Mouse (Mus musculus) megakaryocyte, embryonic 14.5 days (primary cell): ENCODE results near the gene Col25a1. TPM values are rescaled to one million over a fixed set of nuclear protein-coding genes. Genes with fewer than 3 reads are reported as not detected.

Source experiments
- H3K27me3 ChIP-seq: replicated peaks from 2 replicates; pipeline ENCODE3; 2012; ENCODE audit warnings: inconsistent platforms
- H3K36me3 ChIP-seq: replicated peaks from 2 replicates; pipeline ENCODE3; 2012; ENCODE audit warnings: low read length, inconsistent platforms, mixed read lengths
- H3K4me1 ChIP-seq: 2 replicates; pipeline ENCODE4 v1.6.1; 2012; ENCODE audit warnings: inconsistent platforms
- H3K4me3 ChIP-seq: replicated peaks from 2 replicates; pipeline ENCODE3; 2012; ENCODE audit warnings: moderate library complexity, mild to moderate bottlenecking, inconsistent platforms
- H3K9me3 ChIP-seq: 2 replicates; pipeline ENCODE4 v1.6.1; 2012; ENCODE audit warnings: inconsistent platforms
- FLI1 ChIP-seq: IDR thresholded peaks from 2 replicates; pipeline ENCODE4 v1.6.1; 2012; ENCODE audit warnings: low read length, inconsistent platforms, mixed read lengths
- GATA1 ChIP-seq: IDR thresholded peaks from 3 replicates; pipeline ENCODE4 v1.6.1; 2012; ENCODE audit warnings: mixed read lengths, low read length, inconsistent platforms, borderline replicate concordance
- polyA plus RNA-seq: library from polyadenylated mRNA; stranded (reverse); fragments of >175 nt; gene quantifications from 2 replicates; pipeline ENCODE4 v1.2.3, GENCODE M21; 2012; ENCODE audit warnings: low replicate concordance; ENCODE audit not compliant: insufficient read depth

Gene Col25a1
- polyA plus RNA-seq, 1 experiment, result 0.06 TPM

DNA sequence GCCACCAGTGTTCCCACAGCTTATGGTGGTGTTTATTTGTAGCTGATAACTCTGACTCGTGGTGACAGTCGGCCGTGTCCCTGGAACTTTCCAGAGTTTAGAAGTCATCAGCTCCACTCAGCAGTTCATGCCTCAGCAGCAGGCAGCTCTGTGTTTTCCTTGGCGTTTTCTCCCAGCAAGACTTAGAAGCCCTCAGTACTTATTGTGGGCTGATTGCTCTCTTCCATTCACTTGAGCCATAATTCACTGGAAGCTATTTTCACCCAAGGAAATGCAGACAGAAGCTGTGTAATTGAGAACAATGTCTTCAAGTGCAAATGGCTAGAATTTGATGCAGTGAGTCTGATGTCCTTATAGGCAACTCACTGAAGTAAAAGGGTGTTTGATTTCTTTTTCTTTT is 254.6 kb downstream of the Col25a1 start:
- no peaks in the 10 kb centered on the region for H3K36me3 ChIP-seq
- TF ChIP-seq FLI1 (no peak), GATA1 (no peak)

GRCm38 (mm10) chr3:130387156-130387555 is 255.9 kb downstream of the Col25a1 start:
- no peak overlapping the region for H3K4me3 ChIP-seq
- no peaks in the 10 kb centered on the region for H3K36me3 ChIP-seq
- H3K27me3 ChIP-seq, result no peaks in the 10 kb centered on the region
- TF ChIP-seq GATA1, result no peak
- TF ChIP-seq FLI1, result no peak
- peaks cover 7% of the 10 kb centered on the region for H3K9me3 ChIP-seq
- no peaks in the 10 kb centered on the region for H3K4me1 ChIP-seq

More for the DNA sequence above, 254.6 kb downstream of the Col25a1 start:
- no peaks in the 10 kb centered on the region for H3K4me1 ChIP-seq
- H3K27me3 ChIP-seq, result no peaks in the 10 kb centered on the region
- H3K4me3 ChIP-seq, result no peak overlapping the region
- peaks cover 7% of the 10 kb centered on the region for H3K9me3 ChIP-seq

DNA sequence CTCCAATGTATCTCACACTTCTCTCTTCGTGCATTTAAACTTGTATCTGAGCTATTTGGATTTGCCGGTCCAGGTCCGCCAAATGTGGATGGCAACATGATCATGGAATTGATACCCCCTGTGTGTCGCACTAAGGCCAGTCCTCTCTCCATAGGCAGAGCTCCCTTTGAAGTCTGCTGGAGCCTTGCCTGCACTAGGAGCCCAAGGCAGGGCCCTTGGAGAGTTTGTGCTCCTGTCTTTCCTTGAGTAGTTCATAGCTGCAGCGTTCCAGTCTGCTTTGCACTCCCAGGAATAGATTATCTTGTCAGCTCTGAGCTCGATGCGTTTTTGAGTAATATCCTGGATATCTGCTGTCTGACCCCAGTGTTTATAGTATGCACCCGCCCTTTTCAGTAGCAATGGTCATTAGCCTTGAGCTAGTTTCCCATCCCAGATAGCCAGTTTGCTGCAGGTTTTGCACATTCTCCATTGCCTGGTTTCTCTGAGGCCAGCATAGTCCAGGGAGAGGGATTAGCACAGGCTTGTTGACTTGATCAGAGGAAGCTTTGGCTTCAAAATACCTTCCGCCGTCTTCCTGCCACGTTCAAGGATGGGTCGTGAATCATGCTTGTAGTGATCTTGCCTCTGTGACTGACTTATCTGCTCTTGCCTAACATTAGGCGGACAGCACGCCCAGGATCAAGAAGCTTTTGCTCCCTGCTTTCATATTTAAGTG is 258.1 kb downstream of the Col25a1 start:
- TF ChIP-seq FLI1 (no peak), GATA1 (no peak)
- H3K9me3 ChIP-seq, result peaks cover 15% of the 10 kb centered on the region
- no peaks in the 10 kb centered on the region for H3K27me3 ChIP-seq
- H3K4me3 ChIP-seq, result no peak overlapping the region
- H3K36me3 ChIP-seq, result no peaks in the 10 kb centered on the region
- no peaks in the 10 kb centered on the region for H3K4me1 ChIP-seq

DNA sequence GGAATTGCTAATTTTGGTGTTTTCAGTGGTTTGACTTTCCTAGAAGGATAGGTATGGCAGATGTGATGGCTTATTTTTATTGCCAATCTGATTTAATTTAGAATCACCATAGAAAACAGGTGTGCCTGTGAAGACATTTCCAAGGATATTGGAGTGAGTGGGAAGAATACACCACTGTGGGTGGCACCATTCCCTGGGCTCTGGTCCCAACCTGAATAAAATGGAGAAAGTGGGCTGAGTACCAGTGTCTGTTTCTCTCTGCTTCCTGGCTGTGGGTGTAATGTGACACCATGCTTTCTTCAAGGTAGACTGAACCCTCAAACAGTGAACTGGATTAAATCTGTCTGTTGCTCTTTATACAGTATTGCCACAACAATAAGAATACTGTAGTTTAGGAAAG is 265.3 kb downstream of the Col25a1 start:
- Histone ChIP-seq H3K9me3 (peaks cover 13% of the 10 kb centered on the region; the same call in 1 of the 2 replicates), H3K4me1 (peaks cover 4% of the 10 kb centered on the region), H3K36me3 (no peaks in the 10 kb centered on the region), H3K4me3 (no peak overlapping the region), H3K27me3 (no peaks in the 10 kb centered on the region)
- TF ChIP-seq GATA1 (no peak), FLI1 (no peak)

- peak overlapping the region; percentile 67 for H3K4me3 ChIP-seq
- no peaks in the 10 kb centered on the region for H3K27me3 ChIP-seq
- TF ChIP-seq GATA1 (no peak), FLI1 (no peak)
- H3K36me3 ChIP-seq, result no peaks in the 10 kb centered on the region
- H3K4me1 ChIP-seq, result peaks cover 4% of the 10 kb centered on the region
- 0 out of 2 replicates have a peak, but pooled peaks cover 5% of the 10 kb centered on the region for H3K9me3 ChIP-seq
Observed at GRCm38 (mm10) chr3:130400716-130401559, 269.6 kb downstream of the Col25a1 start.

- 0 out of 2 replicates have a peak, but pooled peaks cover 5% of the 10 kb centered on the region for H3K9me3 ChIP-seq
- H3K36me3 ChIP-seq, result no peaks in the 10 kb centered on the region
- TF ChIP-seq FLI1 (no peak), GATA1 (no peak)
- peaks cover 4% of the 10 kb centered on the region for H3K4me1 ChIP-seq
- no peak overlapping the region for H3K4me3 ChIP-seq
- H3K27me3 ChIP-seq, result no peaks in the 10 kb centered on the region
Observed at GRCm38 (mm10) chr3:130401560-130401852, 270.2 kb downstream of the Col25a1 start.

DNA sequence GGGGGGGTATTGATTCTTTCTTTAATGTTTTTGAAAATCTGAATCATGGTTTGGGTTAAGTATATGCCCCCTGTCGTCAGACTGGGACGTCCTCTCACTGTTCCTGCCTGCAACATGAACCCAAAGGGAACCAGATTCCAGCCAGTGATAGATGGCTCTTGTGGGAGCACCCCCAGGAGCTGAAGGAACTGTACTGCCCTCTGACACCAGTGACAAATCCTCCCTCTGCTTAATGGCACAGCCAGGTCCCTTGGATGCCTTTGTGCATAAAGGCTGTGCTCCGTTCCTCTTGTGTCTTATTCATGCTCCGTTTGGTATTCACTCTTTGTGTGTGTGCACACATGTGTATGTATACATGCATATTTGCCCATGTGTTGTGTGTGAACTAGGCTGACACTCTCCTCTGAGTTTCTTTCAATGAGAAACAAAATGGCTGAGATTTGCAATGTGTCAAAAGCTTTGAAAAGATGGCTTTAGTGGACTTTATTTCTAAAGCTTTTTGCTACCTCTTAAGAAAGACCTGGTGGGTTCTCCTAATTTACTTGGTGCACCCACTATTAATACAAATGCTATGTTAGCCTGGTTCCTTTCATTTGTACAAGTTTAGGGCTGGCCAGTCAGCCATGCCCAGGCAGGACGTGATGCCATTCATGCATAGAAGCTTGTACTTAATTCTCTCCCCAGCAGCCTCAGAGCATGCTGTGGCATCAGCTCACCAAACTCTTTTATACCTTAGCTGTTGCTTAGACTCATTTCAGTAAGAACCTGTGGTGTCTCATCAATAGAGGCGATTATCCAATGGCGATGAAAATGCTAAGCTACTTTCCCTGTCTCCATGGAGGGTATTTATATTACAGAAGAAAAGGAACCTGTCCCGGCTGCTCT is 273.5 kb downstream of the Col25a1 start:
- H3K27me3 ChIP-seq, result no peaks in the 10 kb centered on the region
- peaks cover 4% of the 10 kb centered on the region for H3K4me1 ChIP-seq
- no peaks in the 10 kb centered on the region for H3K36me3 ChIP-seq
- H3K9me3 ChIP-seq, result 0 out of 2 replicates have a peak, but pooled peaks cover 5% of the 10 kb centered on the region
- H3K4me3 ChIP-seq, result no peak overlapping the region
- TF ChIP-seq FLI1, result no peak
- TF ChIP-seq GATA1, result no peak

DNA sequence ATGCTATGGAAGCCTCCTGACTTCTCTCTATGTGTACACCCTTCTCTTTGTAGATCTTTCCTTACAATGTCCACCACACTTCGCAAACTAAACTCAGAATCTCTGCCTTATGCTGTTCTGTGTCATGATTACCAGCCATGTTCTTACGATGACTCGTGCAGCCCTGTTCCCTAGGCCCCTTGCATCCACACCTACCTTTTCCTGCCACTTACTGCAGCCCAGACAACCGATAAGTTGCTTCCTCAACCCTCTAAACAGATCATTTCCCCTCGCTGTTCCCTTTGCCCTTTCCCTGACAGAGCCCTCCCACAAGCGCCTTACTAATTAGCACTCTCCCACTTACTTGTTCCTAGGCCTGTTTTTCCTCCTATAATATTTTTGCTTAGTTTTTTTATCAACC is 275.9 kb downstream of the Col25a1 start:
- Histone ChIP-seq H3K4me3 (no peak overlapping the region), H3K36me3 (no peaks in the 10 kb centered on the region), H3K9me3 (no peaks in the 10 kb centered on the region), H3K27me3 (no peaks in the 10 kb centered on the region), H3K4me1 (no peaks in the 10 kb centered on the region)
- TF ChIP-seq GATA1 (no peak), FLI1 (no peak)

- H3K36me3 ChIP-seq, result no peaks in the 10 kb centered on the region
- no peak for TF ChIP-seq GATA1
- TF ChIP-seq FLI1, result no peak
- no peaks in the 10 kb centered on the region for H3K27me3 ChIP-seq
- no peaks in the 10 kb centered on the region for H3K4me1 ChIP-seq
- H3K9me3 ChIP-seq, result peaks cover 5% of the 10 kb centered on the region; the same call in 1 of the 2 replicates
- no peak overlapping the region for H3K4me3 ChIP-seq
Observed at GRCm38 (mm10) chr3:130413239-130413638, 281.9 kb downstream of the Col25a1 start.
